Mouse (Mus musculus) limb, embryonic 11.5 days (tissue): ENCODE measurements at regions not wholly inside any gene's neighbourhood (a gene's known extent, or its start where the extent isn't known, plus 50 kb on each side); places are given as distances from the start of the nearest gene placed in this dataset.

Source experiments
- ATAC-seq: fragments of 200-750 bp; cut with Nextera tagmentation; 2 replicates; pipeline ENCODE4 v1.8.0; 2017; ENCODE audit warnings: low read depth; ENCODE audit not compliant: insufficient number of reproducible peaks, low FRiP score, low TSS enrichment
- DNase-seq: peaks from one replicate; pipeline ENCODE4 v3.0.0-alpha.2; 2015; ENCODE audit warnings: low spot score
- H3K27ac ChIP-seq: fragments of 300-500 bp; sonication (generic); replicated peaks from 2 replicates; pipeline ENCODE4 v1.5.1; 2014; ENCODE audit warnings: low read depth, mild to moderate bottlenecking, low read length
- H3K27me3 ChIP-seq: fragments of 300-500 bp; sonication (generic); 2 replicates; pipeline ENCODE4 v1.6.1; 2014; ENCODE audit warnings: mild to moderate bottlenecking, low read length, mixed read lengths; ENCODE audit not compliant: control insufficient read depth, insufficient read depth
- H3K36me3 ChIP-seq: fragments of 300-500 bp; sonication (generic); 2 replicates; pipeline ENCODE4 v1.6.1; 2014; ENCODE audit warnings: mild to moderate bottlenecking, low read length, moderate library complexity, mixed read lengths; ENCODE audit not compliant: control insufficient read depth, insufficient read depth
- H3K4me1 ChIP-seq: fragments of 300-500 bp; sonication (generic); 2 replicates; pipeline ENCODE4 v1.6.1; 2014; ENCODE audit warnings: low read length, mixed read lengths; ENCODE audit not compliant: control insufficient read depth, insufficient read depth
- H3K4me2 ChIP-seq: fragments of 300-500 bp; sonication (generic); 2 replicates; pipeline ENCODE4 v1.6.1; 2014; ENCODE audit warnings: low read depth, mild to moderate bottlenecking, moderate library complexity; ENCODE audit not compliant: severe bottlenecking
- H3K4me3 ChIP-seq: fragments of 300-500 bp; sonication (generic); 2 replicates; pipeline ENCODE4 v1.5.1; 2014; ENCODE audit warnings: low read depth, low read length
- H3K9ac ChIP-seq: fragments of 300-500 bp; sonication (generic); 2 replicates; pipeline ENCODE4 v1.6.1; 2014; ENCODE audit warnings: mild to moderate bottlenecking, low read length
- H3K9me3 ChIP-seq: fragments of 300-500 bp; sonication (generic); 2 replicates; pipeline ENCODE4 v1.6.1; 2016; ENCODE audit warnings: low read length; ENCODE audit not compliant: control insufficient read depth
- WGBS: fragments of 180-500 bp; shearing (Covaris S2); extraction: QIAGEN DNeasy Blood & Tissue Kit; methylation state at CpG from one replicate; pipeline ENCODE4 v1.1.7; 2014; 5-methylcytosine and 5-hydroxymethylcytosine counted together

- DNase-seq: no peak
- Histone ChIP-seq H3K9me3 (no peaks in the 10 kb centered on the region), H3K27ac (no peak overlapping the region), H3K9ac (no peak overlapping the region), H3K4me1 (0 out of 2 replicates have a peak, but pooled peaks cover 3% of the 10 kb centered on the region), H3K36me3 (no peaks in the 10 kb centered on the region), H3K4me2 (no peak overlapping the region), H3K27me3 (no peaks in the 10 kb centered on the region), H3K4me3 (no peak overlapping the region)
- no peak for ATAC-seq
- 58% methylated on average over 6 of the region's 6 CpGs for WGBS
These were observed 144.7 kb upstream of the Flrt2 start for GRCm38 (mm10) chr12:95547301-95547700.

DNA sequence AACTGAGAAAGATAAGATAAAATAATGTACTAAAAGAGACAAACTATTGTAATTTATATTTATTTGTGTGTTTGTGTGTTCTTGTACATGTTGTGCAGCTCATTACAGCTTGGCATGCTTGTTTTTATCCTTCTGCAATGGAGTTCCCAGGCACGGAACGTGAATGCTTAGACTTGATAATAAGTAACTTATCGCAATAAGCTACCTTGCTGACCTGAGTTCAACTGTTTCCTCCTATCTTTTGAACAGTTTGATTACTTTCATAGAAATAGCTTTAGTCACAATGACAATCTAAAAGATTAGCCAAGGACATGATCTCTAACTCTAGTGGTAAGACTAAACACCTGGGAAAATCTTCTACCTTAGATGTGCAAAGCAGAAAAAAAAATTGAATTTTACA is 138.9 kb upstream of the Flrt2 start:
- ATAC-seq: no peak
- Histone ChIP-seq H3K36me3 (no peaks in the 10 kb centered on the region), H3K9ac (no peak overlapping the region), H3K4me1 (no peaks in the 10 kb centered on the region), H3K4me2 (no peak overlapping the region), H3K27me3 (no peaks in the 10 kb centered on the region), H3K27ac (no peak overlapping the region), H3K9me3 (no peaks in the 10 kb centered on the region), H3K4me3 (no peak overlapping the region)
- DNase-seq: no peak
- WGBS: 91% methylated on average over 3 of the region's 3 CpGs

DNA sequence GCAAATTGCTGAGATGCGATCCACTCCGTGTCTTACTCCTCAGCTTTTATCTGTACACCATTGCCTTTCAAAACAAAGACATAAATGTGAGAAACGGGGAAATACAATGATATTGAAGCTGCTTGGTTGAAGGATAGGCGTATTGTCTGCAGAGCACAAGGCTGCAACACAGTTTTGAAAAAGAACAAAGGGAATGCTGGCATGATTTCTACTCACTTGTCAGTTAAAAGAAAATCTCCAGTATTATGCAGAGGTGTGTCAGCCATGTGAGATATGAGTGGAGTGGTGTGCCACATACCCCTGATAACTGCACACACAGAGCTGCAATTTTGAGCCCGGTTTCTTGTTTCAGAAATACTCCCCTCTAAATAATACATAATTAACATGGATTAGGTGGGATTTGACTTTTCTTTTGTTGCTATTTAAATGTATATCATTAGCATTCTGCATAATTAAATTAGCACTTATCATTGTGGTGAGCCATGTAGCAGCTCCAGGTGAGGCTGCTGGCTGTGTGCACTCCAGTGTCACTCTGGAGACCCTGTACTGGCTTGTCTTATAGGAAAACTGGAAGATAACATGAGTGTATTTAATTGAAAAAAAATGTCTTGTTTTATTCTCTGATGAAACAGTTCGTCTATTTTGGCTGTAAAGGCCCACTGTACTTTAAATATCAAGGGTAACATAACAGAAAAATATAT is 133.2 kb upstream of the Flrt2 start:
- 68% methylated on average over 6 of the region's 6 CpGs for WGBS
- H3K27ac ChIP-seq: no peak overlapping the region

GRCm38 (mm10) chr12:95563431-95563830 is 128.6 kb upstream of the Flrt2 start:
- WGBS: 66% methylated on average over 4 of the region's 4 CpGs
- ATAC-seq: no peak

More for the DNA sequence above, 133.2 kb upstream of the Flrt2 start:
- H3K36me3 ChIP-seq: no peaks in the 10 kb centered on the region
- DNase-seq (no peak), ATAC-seq (no peak)
- H3K4me2 ChIP-seq: no peak overlapping the region
- no peak overlapping the region for H3K9ac ChIP-seq
- no peaks in the 10 kb centered on the region for H3K9me3 ChIP-seq
- H3K27me3 ChIP-seq: no peaks in the 10 kb centered on the region
- H3K4me3 ChIP-seq: no peak overlapping the region
- no peaks in the 10 kb centered on the region for H3K4me1 ChIP-seq

DNA sequence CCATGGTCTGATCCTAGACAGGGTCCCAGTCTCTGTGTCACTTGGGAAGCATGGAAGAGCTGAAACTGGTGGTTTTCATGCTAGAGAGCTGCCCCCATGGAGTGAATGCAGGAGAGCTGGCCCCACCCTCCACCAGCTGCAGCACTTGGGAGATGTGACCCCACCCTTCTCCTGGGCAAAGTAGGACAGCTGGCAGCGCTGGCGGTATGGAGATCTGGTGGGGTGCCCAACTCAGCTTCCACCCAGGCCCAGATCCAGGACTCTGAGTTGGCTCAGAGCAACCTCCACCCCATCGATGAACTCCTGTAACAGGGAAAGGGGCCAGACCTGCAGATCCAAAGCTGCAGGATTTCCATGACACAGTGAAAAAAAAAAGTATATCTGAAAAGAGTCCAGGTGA is 115.3 kb upstream of the Flrt2 start:
- Histone ChIP-seq H3K36me3 (no peaks in the 10 kb centered on the region), H3K4me1 (no peaks in the 10 kb centered on the region), H3K9ac (no peak overlapping the region), H3K4me3 (no peak overlapping the region), H3K4me2 (no peak overlapping the region), H3K27ac (no peak overlapping the region), H3K27me3 (no peaks in the 10 kb centered on the region), H3K9me3 (no peaks in the 10 kb centered on the region)
- WGBS: 87% methylated on average over 3 of the region's 3 CpGs
- DNase-seq (no peak), ATAC-seq (no peak)

More at GRCm38 (mm10) chr12:95563431-95563830, 128.6 kb upstream of the Flrt2 start:
- DNase-seq: no peak
- Histone ChIP-seq H3K27me3 (no peaks in the 10 kb centered on the region), H3K4me3 (no peak overlapping the region), H3K36me3 (no peaks in the 10 kb centered on the region), H3K4me2 (no peak overlapping the region), H3K9me3 (no peaks in the 10 kb centered on the region), H3K4me1 (no peaks in the 10 kb centered on the region), H3K27ac (no peak overlapping the region), H3K9ac (no peak overlapping the region)

DNA sequence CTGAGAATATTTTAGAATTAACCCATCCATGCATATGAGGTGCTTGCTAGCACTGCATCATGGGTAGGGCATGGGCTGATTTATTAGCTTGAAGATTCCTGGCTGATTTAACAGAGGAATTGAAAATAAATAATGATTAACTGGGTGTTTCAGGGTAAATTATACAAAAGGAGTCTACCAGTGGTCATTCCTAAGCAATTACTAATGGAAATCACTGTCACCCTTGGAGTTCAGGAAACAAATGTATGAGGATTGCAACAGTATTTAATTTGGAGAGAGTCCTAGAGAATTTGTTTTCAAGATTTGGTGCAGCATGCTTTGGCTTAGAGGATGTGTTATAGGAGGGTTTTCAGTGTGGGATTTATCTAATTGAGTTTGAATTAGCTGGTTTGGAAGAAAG is 103.0 kb upstream of the Flrt2 start:
- H3K27ac ChIP-seq: no peak overlapping the region
- H3K4me1 ChIP-seq: no peaks in the 10 kb centered on the region
- no peaks in the 10 kb centered on the region for H3K36me3 ChIP-seq
- H3K27me3 ChIP-seq: no peaks in the 10 kb centered on the region
- no peak overlapping the region for H3K4me2 ChIP-seq
- no peaks in the 10 kb centered on the region for H3K9me3 ChIP-seq
- no peak overlapping the region for H3K9ac ChIP-seq
- H3K4me3 ChIP-seq: no peak overlapping the region
- no peak for ATAC-seq
- DNase-seq: no peak

DNA sequence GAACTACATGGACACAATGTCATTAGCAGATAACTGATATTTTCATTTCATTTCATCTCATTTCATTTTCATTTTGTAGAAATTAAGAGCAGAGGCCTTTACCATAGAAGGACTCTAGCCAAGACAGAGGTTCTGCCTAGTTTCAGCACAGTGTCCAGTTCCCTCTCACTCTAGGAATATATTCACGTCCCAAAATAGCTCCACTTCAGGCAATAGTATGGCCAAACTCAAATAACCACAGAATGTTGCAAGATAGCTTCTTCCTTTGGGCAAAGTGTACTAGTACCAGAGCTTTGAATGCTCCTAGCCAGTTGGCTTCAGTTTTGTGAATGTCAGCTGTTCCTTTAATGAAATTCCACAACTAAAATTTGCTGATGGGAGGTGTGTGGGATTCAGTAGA is 72.7 kb upstream of the Flrt2 start:
- no peak overlapping the region for H3K27ac ChIP-seq
- WGBS: 82% methylated on average over 1 of the region's 1 CpGs
- no peak overlapping the region for H3K9ac ChIP-seq
- DNase-seq (no peak), ATAC-seq (no peak)
- H3K4me2 ChIP-seq: no peak overlapping the region
- H3K27me3 ChIP-seq: no peaks in the 10 kb centered on the region
- H3K4me1 ChIP-seq: no peaks in the 10 kb centered on the region
- no peaks in the 10 kb centered on the region for H3K36me3 ChIP-seq
- H3K9me3 ChIP-seq: no peaks in the 10 kb centered on the region
- H3K4me3 ChIP-seq: no peak overlapping the region

DNA sequence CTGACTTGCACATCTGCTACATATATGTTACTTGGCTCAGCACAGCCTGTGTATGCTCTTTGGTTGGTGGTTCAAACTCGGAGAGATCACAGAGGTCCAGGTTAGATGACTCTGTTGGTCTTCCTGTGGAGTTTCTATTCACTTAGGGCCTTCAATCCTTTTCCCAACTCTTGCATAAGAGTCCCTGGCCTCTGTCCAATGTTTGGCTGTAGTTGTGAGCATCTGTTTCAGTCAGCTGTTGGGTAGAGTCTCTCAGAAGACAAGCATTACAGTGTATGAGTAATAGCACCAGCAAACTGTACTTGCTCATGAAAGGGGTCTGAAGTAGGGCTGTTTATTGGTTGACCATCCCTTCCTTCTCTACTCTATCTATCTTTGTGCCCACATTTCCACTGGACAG is 61.0 kb upstream of the Flrt2 start:
- no peak overlapping the region for H3K4me2 ChIP-seq
- H3K4me3 ChIP-seq: no peak overlapping the region
- H3K27ac ChIP-seq: no peak overlapping the region
- no peaks in the 10 kb centered on the region for H3K27me3 ChIP-seq
- no peaks in the 10 kb centered on the region for H3K9me3 ChIP-seq
- no peaks in the 10 kb centered on the region for H3K36me3 ChIP-seq
- WGBS: 85% methylated on average over 1 of the region's 1 CpGs
- H3K4me1 ChIP-seq: no peaks in the 10 kb centered on the region
- no peak for ATAC-seq
- H3K9ac ChIP-seq: no peak overlapping the region
- DNase-seq: no peak

DNA sequence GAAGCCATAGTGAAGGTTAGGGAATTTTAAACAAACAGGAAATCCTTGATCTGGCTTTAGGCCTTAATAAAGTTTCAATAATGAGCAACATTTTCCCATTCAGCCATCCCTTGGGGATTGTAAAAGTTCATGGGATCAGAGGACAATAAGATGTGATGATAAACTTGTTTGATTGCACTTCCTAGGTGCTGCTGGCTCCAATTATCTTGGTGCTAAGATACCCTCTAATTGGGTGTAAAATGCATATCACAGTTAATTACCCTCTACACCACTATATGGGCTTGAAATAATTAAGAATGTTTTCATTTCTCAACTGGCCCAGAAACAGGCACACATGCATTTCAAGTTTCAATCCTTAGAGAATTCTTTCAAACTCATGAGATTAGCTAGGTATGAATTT is 55.4 kb upstream of the Flrt2 start:
- H3K9me3 ChIP-seq: no peaks in the 10 kb centered on the region
- H3K36me3 ChIP-seq: no peaks in the 10 kb centered on the region
- ATAC-seq (no peak), DNase-seq (no peak)
- H3K27ac ChIP-seq: no peak overlapping the region
- H3K27me3 ChIP-seq: no peaks in the 10 kb centered on the region
- no peak overlapping the region for H3K4me2 ChIP-seq
- H3K4me3 ChIP-seq: no peak overlapping the region
- H3K9ac ChIP-seq: no peak overlapping the region
- H3K4me1 ChIP-seq: no peaks in the 10 kb centered on the region
